8 mouse cellular contexts compared by ENCODE assay signal in the genomic region with DNA sequence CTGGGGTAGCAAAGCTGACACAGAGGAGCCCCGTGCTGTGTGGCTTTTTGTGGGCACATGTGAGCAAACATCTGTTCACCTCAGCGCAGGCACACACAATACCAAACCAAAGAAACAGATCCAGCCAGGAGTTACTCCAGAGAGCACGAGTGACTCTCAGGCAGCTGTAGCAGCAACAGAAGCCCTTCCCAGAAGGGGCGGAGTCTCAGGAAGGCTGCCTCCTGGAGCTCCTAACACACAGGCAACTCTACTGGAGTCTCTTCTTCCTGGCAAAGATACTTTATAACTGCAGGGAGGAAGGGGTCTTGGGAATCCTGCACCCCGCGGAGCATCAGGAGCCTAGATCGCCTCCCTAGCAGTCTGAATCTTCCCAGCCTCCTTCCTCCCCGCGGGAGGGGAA. TPM values are rescaled to one million over a fixed set of nuclear protein-coding genes. Genes with fewer than 3 reads are reported as not detected.
A peak's percentile ranks its signal among the peaks of the same experiment; 100 is the strongest.
DNase-seq lines count a peak whose midpoint lies in the region; ATAC-seq and TF ChIP-seq lines count a peak whose summit lies in the region.

No protein-coding gene starts in this region.

- no peak for ATAC-seq in forebrain, embryonic 11.5 days (replicated peaks; ENCODE audit: low FRiP score)
- ATAC-seq in heart, embryonic 16.5 days (replicated peaks; ENCODE audit: extremely low read depth, insufficient read depth, low FRiP score), result peak; percentile 50
- ATAC-seq in kidney, postnatal 0 days (replicated peaks; ENCODE audit: low FRiP score, low read depth), result peak; percentile 60; the same call in 1 of the 2 replicates
- no peak for ATAC-seq in activated CD4-positive, CD25-positive, alpha-beta regulatory T cell, adult 4 months

- no peak for TF ChIP-seq CTCF in kidney, postnatal 0 days (IDR thresholded peaks at IDR 0.05; ENCODE audit: low read depth)

- H3K4me1 ChIP-seq in forebrain, embryonic 11.5 days (replicated peaks; ENCODE audit: control insufficient read depth, insufficient read depth, low read length), result 0 out of 2 replicates have a peak, but pooled peaks cover 5% of the 10 kb centered on the region
- H3K4me1 ChIP-seq in heart, embryonic 16.5 days (ENCODE audit: control insufficient read depth, insufficient read depth, low read length), result peaks cover 11% of the 10 kb centered on the region
- H3K4me1 ChIP-seq in kidney, postnatal 0 days (replicated peaks; ENCODE audit: insufficient read depth, low read length), result no peaks in the 10 kb centered on the region; the same call in 1 of the 2 replicates

- H3K36me3 ChIP-seq in forebrain, embryonic 11.5 days (ENCODE audit: control insufficient read depth, insufficient read depth, low read length), result no peaks in the 10 kb centered on the region
- H3K36me3 ChIP-seq in heart, embryonic 16.5 days (ENCODE audit: control insufficient read depth, insufficient read depth), result no peaks in the 10 kb centered on the region
- no peaks in the 10 kb centered on the region for H3K36me3 ChIP-seq in kidney, postnatal 0 days (ENCODE audit: insufficient read depth, low read length)

- no peak overlapping the region for H3K27ac ChIP-seq in forebrain, embryonic 11.5 days (ENCODE audit: low read depth, low read length)
- 0 out of 2 replicates have a peak overlapping the region, but pooled peaks have one; percentile 2 for H3K27ac ChIP-seq in heart, embryonic 16.5 days (ENCODE audit: low read length)
- no peak overlapping the region for H3K27ac ChIP-seq in kidney, postnatal 0 days

- no peak overlapping the region for H3K4me3 ChIP-seq in forebrain, embryonic 11.5 days (ENCODE audit: low read depth, low read length)
- H3K4me3 ChIP-seq in heart, embryonic 16.5 days (ENCODE audit: low read length), result peak overlapping the region; percentile 52
- peak overlapping the region; percentile 18 for H3K4me3 ChIP-seq in kidney, postnatal 0 days (replicated peaks; ENCODE audit: low read depth, low read length)

- under 1% methylated on average over 9 of the region's 9 CpGs for WGBS in forebrain, embryonic 11.5 days
- WGBS in heart, embryonic 16.5 days, result 1% methylated on average over 9 of the region's 9 CpGs
- WGBS in kidney, postnatal 0 days, result 3% methylated on average over 9 of the region's 9 CpGs

- peak overlapping the region; percentile 47 for H3K9ac ChIP-seq in forebrain, embryonic 11.5 days (ENCODE audit: low read length)
- H3K9ac ChIP-seq in heart, embryonic 16.5 days (ENCODE audit: low read length), result peak overlapping the region; percentile 71
- H3K9ac ChIP-seq in kidney, postnatal 0 days (ENCODE audit: low read depth, low read length), result peak overlapping the region; percentile 3; the same call in 1 of the 2 replicates

- H3K4me2 ChIP-seq in forebrain, embryonic 11.5 days (ENCODE audit: low read depth, low read length, severe bottlenecking), result peak overlapping the region; percentile 53
- peak overlapping the region; percentile 83 for H3K4me2 ChIP-seq in heart, embryonic 16.5 days (ENCODE audit: low read depth, low read length)
- peak overlapping the region; percentile 61 for H3K4me2 ChIP-seq in kidney, postnatal 0 days (ENCODE audit: low read length)

- DNase-seq in right cerebral cortex, adult 18-20 months, result peak; percentile 53
- no peak for DNase-seq in right cerebral cortex, postnatal 36 days (ENCODE audit: low spot score in 2 of 2)
- peak; percentile 71 for DNase-seq in forebrain, embryonic 11.5 days (ENCODE audit: low spot score)
- DNase-seq in kidney, postnatal 0 days (ENCODE audit: low spot score), result peak; percentile 82
- DNase-seq in lung, postnatal 10 days, result peak; percentile 84
- peak; percentile 71 for DNase-seq in retina, embryonic 14.5 days (ENCODE audit: low spot score)

- no peaks in the 10 kb centered on the region for H3K9me3 ChIP-seq in forebrain, embryonic 11.5 days (ENCODE audit: control insufficient read depth, low read length)
- no peaks in the 10 kb centered on the region for H3K9me3 ChIP-seq in heart, embryonic 16.5 days (replicated peaks; ENCODE audit: control insufficient read depth, low read length)
- H3K9me3 ChIP-seq in kidney, postnatal 0 days (replicated peaks; ENCODE audit: low read length), result no peaks in the 10 kb centered on the region

- no peaks in the 10 kb centered on the region; the same call in 1 of the 2 replicates for H3K27me3 ChIP-seq in forebrain, embryonic 11.5 days (ENCODE audit: control insufficient read depth, insufficient read depth, low read length)
- peaks cover 7% of the 10 kb centered on the region; the same call in 1 of the 2 replicates for H3K27me3 ChIP-seq in heart, embryonic 16.5 days (ENCODE audit: control insufficient read depth, insufficient read depth, low read length)
- no peaks in the 10 kb centered on the region for H3K27me3 ChIP-seq in kidney, postnatal 0 days (ENCODE audit: insufficient read depth, low read length)

RNA-seq across cellular contexts. Expression of gene Cd82, which starts 7.2 kb away (rescaled TPM):
- 4.5 and 5.2 TPM in 2 replicates for polyA plus RNA-seq in forebrain, embryonic 11.5 days (2014; fragmentation: Nextera tagmentation; extraction: Ambion mirVana)
- polyA plus RNA-seq in heart, embryonic 16.5 days (2015; fragmentation: Nextera tagmentation; extraction: Ambion mirVana), result 47.6 and 58.8 TPM in 2 replicates
- polyA plus RNA-seq in kidney, postnatal 0 days (2015; fragmentation: Nextera tagmentation; extraction: Ambion mirVana), result 85.1 and 89.4 TPM in 2 replicates
- 100 to 1,000 TPM; 408 to 719 TPM for polyA plus RNA-seq in activated CD4-positive, CD25-positive, alpha-beta regulatory T cell, adult 4 months (2017; shearing (Covaris generic))

Comparison
In these comparisons a context has a peak if more than half of its experiments do, and no peak if none do; other contexts are left out.
1. DNase-seq: peak in right cerebral cortex, adult 18-20 months (single experiment), forebrain, embryonic 11.5 days (single experiment), kidney, postnatal 0 days (single experiment), lung, postnatal 10 days (single experiment) and retina, embryonic 14.5 days (single experiment); none in right cerebral cortex, postnatal 36 days (0 of 2).
2. ATAC-seq: peak in heart, embryonic 16.5 days (single experiment) and kidney, postnatal 0 days (single experiment); none in forebrain, embryonic 11.5 days (single experiment) and activated CD4-positive, CD25-positive, alpha-beta regulatory T cell, adult 4 months (single experiment).
3. H3K9ac ChIP-seq: peak in every context shown above with its lines; median percentile 71 in heart, embryonic 16.5 days; 47 in forebrain, embryonic 11.5 days; 3 in kidney, postnatal 0 days.
4. Peak in every context shown above with its lines, with median percentiles within 50 percentile points of each other: H3K4me2 ChIP-seq.